Mouse (Mus musculus) cortical plate, adult 2 months (tissue): ENCODE measurements around the gene Slc12a3.

ENCODE experiments used
- CTCF ChIP-seq: fragments of 200-500 bp; IDR thresholded peaks from 2 replicates; pipeline ENCODE4 v1.5.1; 2011; ENCODE audit warnings: mild to moderate bottlenecking, control low read depth, low read length; ENCODE audit not compliant: insufficient read depth; ENCODE audit errors: extremely low read depth
- POLR2A ChIP-seq: fragments of 200-500 bp; IDR thresholded peaks from 2 replicates; pipeline ENCODE4 v1.6.1; 2011; ENCODE audit warnings: mild to moderate bottlenecking, low read length, control low read depth; ENCODE audit not compliant: insufficient read depth; ENCODE audit errors: extremely low read depth

DNA sequence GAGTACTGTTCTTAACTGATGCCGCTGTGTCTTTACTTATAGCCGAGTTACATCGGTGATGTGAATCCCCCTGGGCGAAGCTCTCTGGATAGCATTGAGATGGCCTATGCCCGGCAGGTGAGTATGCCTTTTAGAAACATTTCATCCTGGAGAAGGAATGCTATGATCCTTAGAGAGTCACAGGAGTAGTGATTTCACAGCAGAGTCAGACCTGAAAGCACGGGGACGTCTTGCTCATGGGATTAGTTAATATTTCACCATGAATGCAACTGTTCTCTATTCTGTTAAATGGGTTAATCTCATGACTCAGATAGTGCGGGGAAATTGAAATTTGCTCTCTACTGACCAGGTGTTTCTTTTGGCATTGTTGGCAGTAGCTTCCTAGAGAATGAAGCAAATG lies 36.4 kb upstream of the Slc12a3 start:
- TF ChIP-seq CTCF, result no peak
- TF ChIP-seq POLR2A, result no peak
